Mouse (Mus musculus) embryo, embryonic 11.5 days (tissue): ENCODE data around the gene Cog6.

Experiments
- DNase-seq: peaks from one replicate; pipeline ENCODE4 v3.0.0-alpha.2; 2012; ENCODE audit warnings: low read depth, low spot score

Gene Cog6

GRCm38 (mm10) chr3:52962391-52962790, 54.6 kb downstream of the Cog6 start:
- no peak for DNase-seq

- DNase-seq = no peak
These were observed 55.4 kb downstream of the Cog6 start for GRCm38 (mm10) chr3:52961661-52962060.

- DNase-seq = no peak
These were observed 56.1 kb downstream of the Cog6 start for GRCm38 (mm10) chr3:52960951-52961350.

GRCm38 (mm10) chr3:52958444-52959120, 58.5 kb downstream of the Cog6 start:
- DNase-seq = no peak

GRCm38 (mm10) chr3:52957861-52958260, 59.2 kb downstream of the Cog6 start:
- DNase-seq = no peak

- DNase-seq = no peak
These were observed 60.8 kb downstream of the Cog6 start for GRCm38 (mm10) chr3:52956236-52956635.

- peak; percentile 22 for DNase-seq
These were observed 61.5 kb downstream of the Cog6 start for GRCm38 (mm10) chr3:52955481-52956019.

GRCm38 (mm10) chr3:52954656-52955055, 62.4 kb downstream of the Cog6 start:
- DNase-seq = no peak

GRCm38 (mm10) chr3:52953831-52954230, 63.2 kb downstream of the Cog6 start:
- no peak for DNase-seq

GRCm38 (mm10) chr3:52948824-52949223, 68.2 kb downstream of the Cog6 start:
- no peak for DNase-seq

- DNase-seq = no peak
These were observed 69.6 kb downstream of the Cog6 start for GRCm38 (mm10) chr3:52947444-52947843.

GRCm38 (mm10) chr3:52940832-52941468, 76.1 kb downstream of the Cog6 start:
- no peak for DNase-seq

- no peak for DNase-seq
These were observed 78.6 kb downstream of the Cog6 start for GRCm38 (mm10) chr3:52938398-52938797.

GRCm38 (mm10) chr3:52937739-52938306, 79.2 kb downstream of the Cog6 start:
- no peak for DNase-seq

- DNase-seq = no peak
These were observed 85.1 kb downstream of the Cog6 start for GRCm38 (mm10) chr3:52931956-52932355.
